Mouse (Mus musculus) stomach, embryonic 14.5 days (tissue): ENCODE measurements around the gene Jade2. TPM values are rescaled to one million over a fixed set of nuclear protein-coding genes. Genes with fewer than 3 reads are reported as not detected.

Source experiments
- ATAC-seq: fragments of 200-750 bp; cut with Nextera tagmentation; 2 replicates; pipeline ENCODE4 v1.8.0; 2017; ENCODE audit warnings: low read depth, moderate TSS enrichment; ENCODE audit not compliant: insufficient number of reproducible peaks, insufficient read depth, low FRiP score
- H3K27ac ChIP-seq: fragments of 300-500 bp; sonication (generic); 2 replicates; pipeline ENCODE4 v1.5.1; 2014; ENCODE audit warnings: mild to moderate bottlenecking, low read length, moderate library complexity, mixed read lengths
- H3K27me3 ChIP-seq: fragments of 300-500 bp; sonication (generic); 2 replicates; pipeline ENCODE4 v1.6.1; 2014; ENCODE audit warnings: low read length, control low read depth, mixed read lengths; ENCODE audit not compliant: control insufficient read depth, insufficient read depth
- H3K36me3 ChIP-seq: fragments of 300-500 bp; sonication (generic); 2 replicates; pipeline ENCODE4 v1.6.1; 2014; ENCODE audit warnings: mild to moderate bottlenecking, control low read depth, low read length, moderate library complexity, mixed read lengths; ENCODE audit not compliant: control insufficient read depth, insufficient read depth
- H3K4me1 ChIP-seq: fragments of 300-500 bp; sonication (generic); 2 replicates; pipeline ENCODE4 v1.6.1; 2014; ENCODE audit warnings: low read length, control low read depth, mixed read lengths; ENCODE audit not compliant: control insufficient read depth, insufficient read depth
- H3K4me2 ChIP-seq: fragments of 300-500 bp; sonication (generic); replicated peaks from 2 replicates; pipeline ENCODE4 v1.6.1; 2014; ENCODE audit warnings: low read depth, low read length, control low read depth
- H3K4me3 ChIP-seq: fragments of 300-500 bp; sonication (generic); 2 replicates; pipeline ENCODE4 v1.5.1; 2014; ENCODE audit warnings: low read depth, low read length, control low read depth
- H3K9ac ChIP-seq: fragments of 300-500 bp; sonication (generic); replicated peaks from 2 replicates; pipeline ENCODE4 v1.6.1; 2014; ENCODE audit warnings: low read depth, mild to moderate bottlenecking, control low read depth, low read length, moderate library complexity, mixed read lengths
- H3K9me3 ChIP-seq: fragments of 300-500 bp; sonication (generic); 2 replicates; pipeline ENCODE4 v1.6.1; 2016; ENCODE audit warnings: low read depth, low read length, control low read depth; ENCODE audit not compliant: control insufficient read depth
- WGBS: fragments of 180-500 bp; shearing (Covaris S2); extraction: QIAGEN DNeasy Blood & Tissue Kit; methylation state at CpG from one replicate; pipeline ENCODE4 v1.1.7; 2014; 5-methylcytosine and 5-hydroxymethylcytosine counted together
- polyA plus RNA-seq: library from polyadenylated mRNA; unstranded; fragments of >200 nt; fragmentation: Nextera tagmentation; extraction: Ambion mirVana; gene quantifications from 2 replicates; pipeline ENCODE4 v1.2.1, GENCODE M21; 2014

Jade2 gene
- polyA plus RNA-seq, 1 experiment from 2014 or later: 1.8 TPM

GRCm38 (mm10) chr11:51843898-51844297 is 13.6 kb downstream of the Jade2 start:
- no peak overlapping the region for H3K4me3 ChIP-seq
- no peak overlapping the region for H3K4me2 ChIP-seq
- no peaks in the 10 kb centered on the region for H3K27me3 ChIP-seq
- H3K27ac ChIP-seq: no peak overlapping the region
- H3K9ac ChIP-seq: no peak overlapping the region
- H3K36me3 ChIP-seq: peaks cover 8% of the 10 kb centered on the region
- no peaks in the 10 kb centered on the region for H3K4me1 ChIP-seq
- H3K9me3 ChIP-seq: no peaks in the 10 kb centered on the region
- no peak for ATAC-seq

GRCm38 (mm10) chr11:51843168-51843567 is 14.3 kb downstream of the Jade2 start:
- Histone ChIP-seq H3K4me3 (no peak overlapping the region), H3K36me3 (peaks cover 8% of the 10 kb centered on the region), H3K4me2 (no peak overlapping the region), H3K4me1 (no peaks in the 10 kb centered on the region), H3K9ac (no peak overlapping the region), H3K27ac (no peak overlapping the region), H3K27me3 (no peaks in the 10 kb centered on the region), H3K9me3 (no peaks in the 10 kb centered on the region)
- no peak for ATAC-seq
- WGBS: 87% methylated on average over 4 of the region's 4 CpGs

DNA sequence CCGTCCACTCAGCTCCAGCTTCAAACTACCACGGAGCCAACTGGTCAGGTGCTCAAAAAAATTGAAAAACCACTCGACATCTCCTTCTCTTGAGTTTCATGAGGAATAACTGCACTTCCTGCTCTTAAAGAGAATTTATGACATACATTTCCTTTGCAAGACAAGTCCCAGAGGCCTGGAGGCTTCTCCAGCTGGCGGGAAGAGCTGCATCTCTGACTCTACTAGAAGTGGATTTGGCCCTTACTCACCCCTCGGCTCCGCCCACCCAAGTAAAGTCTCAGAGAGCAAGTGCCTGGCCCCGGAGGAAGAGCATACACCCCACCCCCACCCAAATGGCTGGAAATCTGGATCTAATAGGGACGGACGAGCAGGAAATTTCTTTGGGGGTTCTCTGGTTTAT is 16.3 kb downstream of the Jade2 start:
- peak overlapping the region; percentile 44; the same call in 1 of the 2 replicates for H3K27ac ChIP-seq
- H3K4me3 ChIP-seq: no peak overlapping the region
- H3K9me3 ChIP-seq: no peaks in the 10 kb centered on the region
- no peak overlapping the region for H3K9ac ChIP-seq
- H3K4me1 ChIP-seq: no peaks in the 10 kb centered on the region
- H3K27me3 ChIP-seq: no peaks in the 10 kb centered on the region
- H3K36me3 ChIP-seq: peaks cover 2% of the 10 kb centered on the region
- WGBS: 43% methylated on average over 9 of the region's 9 CpGs
- no peak overlapping the region for H3K4me2 ChIP-seq
- no peak; the same call in 1 of the 2 replicates for ATAC-seq

- H3K27ac ChIP-seq: peak overlapping the region; percentile 44; the same call in 1 of the 2 replicates
- no peaks in the 10 kb centered on the region for H3K4me1 ChIP-seq
- no peak for ATAC-seq
- H3K9me3 ChIP-seq: no peaks in the 10 kb centered on the region
- H3K36me3 ChIP-seq: no peaks in the 10 kb centered on the region
- H3K4me3 ChIP-seq: no peak overlapping the region
- WGBS: 64% methylated on average over 9 of the region's 9 CpGs
- no peak overlapping the region for H3K4me2 ChIP-seq
- H3K9ac ChIP-seq: no peak overlapping the region
- H3K27me3 ChIP-seq: no peaks in the 10 kb centered on the region
Measured at GRCm38 (mm10) chr11:51840657-51841056, 16.8 kb downstream of the Jade2 start.

DNA sequence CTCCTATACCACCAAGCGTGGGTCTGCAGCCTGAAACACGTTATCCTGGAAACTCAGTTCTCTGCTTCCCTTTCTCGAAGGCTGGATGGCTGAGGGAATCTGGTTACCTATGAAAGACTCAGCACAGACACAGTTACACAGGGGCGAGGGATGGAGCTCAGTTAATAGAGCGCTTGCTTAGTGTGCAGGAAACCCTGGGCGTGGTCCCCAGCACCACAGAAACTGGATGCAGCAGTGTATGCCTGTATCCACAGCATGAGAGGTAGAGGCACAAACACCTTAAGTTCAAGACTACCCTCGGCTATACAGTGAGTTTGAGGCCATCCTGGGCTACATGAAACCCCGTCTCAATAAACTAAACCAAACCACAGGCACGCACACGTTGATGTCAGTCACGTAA is 17.5 kb downstream of the Jade2 start:
- Histone ChIP-seq H3K27me3 (no peaks in the 10 kb centered on the region), H3K4me1 (no peaks in the 10 kb centered on the region), H3K9me3 (no peaks in the 10 kb centered on the region), H3K4me3 (no peak overlapping the region), H3K36me3 (no peaks in the 10 kb centered on the region), H3K9ac (no peak overlapping the region), H3K4me2 (no peak overlapping the region), H3K27ac (no peak overlapping the region)
- ATAC-seq: no peak
- 85% methylated on average over 11 of the region's 11 CpGs for WGBS

GRCm38 (mm10) chr11:51839106-51839505 is 18.3 kb downstream of the Jade2 start:
- no peak overlapping the region for H3K27ac ChIP-seq
- no peak overlapping the region for H3K4me3 ChIP-seq
- H3K9me3 ChIP-seq: no peaks in the 10 kb centered on the region
- no peaks in the 10 kb centered on the region for H3K36me3 ChIP-seq
- WGBS: 79% methylated on average over 2 of the region's 2 CpGs
- no peak overlapping the region for H3K4me2 ChIP-seq
- H3K9ac ChIP-seq: no peak overlapping the region
- ATAC-seq: no peak
- H3K4me1 ChIP-seq: no peaks in the 10 kb centered on the region
- no peaks in the 10 kb centered on the region for H3K27me3 ChIP-seq

DNA sequence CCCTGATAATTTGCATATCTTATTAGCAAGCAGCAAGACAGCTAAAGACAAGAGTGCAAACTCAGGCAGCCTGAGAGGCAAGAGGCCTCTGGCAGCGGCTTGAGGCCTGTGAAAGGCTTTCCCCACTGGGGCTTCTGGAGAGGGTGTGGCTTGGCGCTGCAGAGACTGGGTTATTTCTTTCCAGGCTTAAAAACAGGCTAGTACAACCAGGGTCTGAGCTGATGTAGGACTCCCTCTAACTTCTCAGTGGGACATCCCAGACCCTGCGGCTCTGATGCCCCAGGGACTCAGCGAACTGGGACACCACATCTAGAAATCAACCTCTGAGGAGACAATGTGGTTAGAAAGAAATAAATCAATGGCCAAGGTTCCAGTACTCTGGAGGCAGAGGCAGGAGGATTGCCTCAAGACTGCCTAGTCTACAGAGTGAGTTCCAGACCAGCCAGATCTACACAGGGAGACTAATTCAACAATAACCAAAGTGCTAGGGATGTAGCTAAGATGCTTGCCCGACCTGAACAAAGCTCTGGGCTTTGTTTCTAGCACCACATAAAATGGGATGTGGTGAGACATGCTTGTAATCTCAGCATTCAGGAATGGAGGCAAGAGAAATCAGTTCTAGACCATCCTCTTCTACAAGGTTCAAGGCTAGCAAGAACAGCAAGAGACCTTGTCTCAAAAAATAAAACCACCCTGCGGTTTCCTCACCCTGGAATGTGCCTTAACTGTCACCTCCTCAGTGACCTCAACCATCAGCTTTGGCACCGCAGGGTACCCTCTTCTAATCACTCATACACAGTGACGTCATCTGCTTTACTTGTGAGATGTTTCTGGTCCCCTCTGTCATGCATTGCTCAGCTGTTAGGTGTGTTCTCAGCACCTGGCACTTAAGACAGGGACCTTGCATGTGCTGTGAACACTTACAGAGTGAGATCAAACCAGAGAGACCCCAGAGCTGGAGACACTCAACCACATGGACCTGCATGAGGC is 20.0 kb downstream of the Jade2 start:
- H3K4me1 ChIP-seq: no peaks in the 10 kb centered on the region
- no peak overlapping the region for H3K4me3 ChIP-seq
- no peak overlapping the region for H3K4me2 ChIP-seq
- no peaks in the 10 kb centered on the region for H3K27me3 ChIP-seq
- H3K9ac ChIP-seq: no peak overlapping the region
- ATAC-seq: no peak
- no peak overlapping the region for H3K27ac ChIP-seq
- 76% methylated on average over 8 of the region's 8 CpGs for WGBS
- H3K36me3 ChIP-seq: peaks cover 3% of the 10 kb centered on the region; the same call in 1 of the 2 replicates
- no peaks in the 10 kb centered on the region for H3K9me3 ChIP-seq

DNA sequence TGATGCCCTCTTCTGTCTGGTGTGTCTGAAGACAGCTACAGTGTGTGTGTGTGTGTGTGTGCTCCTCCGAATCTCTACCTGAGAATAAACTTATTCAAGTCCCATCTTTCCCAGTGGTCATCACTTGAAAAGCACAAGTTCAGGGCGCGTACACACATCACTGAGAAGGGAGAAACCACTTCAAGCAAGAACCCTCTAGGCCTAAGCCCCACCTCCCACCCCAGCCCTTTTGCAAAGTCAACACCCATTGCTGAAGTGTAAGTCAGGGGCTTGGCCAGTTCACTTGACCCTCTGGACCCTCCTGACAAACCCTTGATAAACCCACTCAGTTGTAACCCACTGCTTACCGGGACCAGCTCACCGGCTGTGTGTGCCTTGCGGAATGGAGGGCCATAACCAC is 20.9 kb downstream of the Jade2 start:
- H3K36me3 ChIP-seq: peaks cover 3% of the 10 kb centered on the region; the same call in 1 of the 2 replicates
- H3K27ac ChIP-seq: no peak overlapping the region
- no peaks in the 10 kb centered on the region for H3K9me3 ChIP-seq
- H3K27me3 ChIP-seq: no peaks in the 10 kb centered on the region
- 93% methylated on average over 6 of the region's 6 CpGs for WGBS
- ATAC-seq: no peak
- H3K4me3 ChIP-seq: no peak overlapping the region
- H3K9ac ChIP-seq: no peak overlapping the region
- no peaks in the 10 kb centered on the region for H3K4me1 ChIP-seq
- H3K4me2 ChIP-seq: no peak overlapping the region
